Mouse (Mus musculus): ENCODE data around the gene Fam122a. TPM values are rescaled to one million over a fixed set of nuclear protein-coding genes. Genes with fewer than 3 reads are reported as not detected.

Gene Fam122a
- polyA plus RNA-seq, 1 experiment from 2014 or later = 63.2 TPM

DNA sequence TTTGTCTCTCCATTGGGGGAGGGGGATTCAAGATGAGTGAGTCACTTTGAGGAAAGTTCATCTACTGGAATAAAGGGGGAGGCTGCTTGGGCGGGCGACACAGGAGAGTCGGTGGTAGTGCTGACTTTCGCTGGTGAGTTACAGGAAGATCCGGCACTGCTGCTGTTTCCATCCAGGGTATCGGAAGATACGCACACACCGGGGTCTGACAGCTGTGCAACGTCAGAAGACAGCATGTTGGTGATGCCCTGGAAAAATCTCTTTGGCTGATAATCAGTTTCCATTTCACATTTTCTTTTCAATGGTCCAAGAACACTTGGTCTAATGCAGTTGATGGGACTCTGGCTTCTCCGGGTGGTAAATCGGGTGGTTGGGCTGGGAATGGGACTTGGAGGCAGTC, 695 bp downstream of the Fam122a start:
- Histone ChIP-seq H3K36me3 (replicated peaks) (no peaks in the 10 kb centered on the region; the same call in 1 of the 2 replicates), H3K27ac (peak overlapping the region; percentile 94), H3K4me1 (peaks cover 24% of the 10 kb centered on the region), H3K4me3 (replicated peaks) (peak overlapping the region; percentile 83), H3K9ac (peak overlapping the region; percentile 89), H3K27me3 (no peaks in the 10 kb centered on the region), H3K4me2 (peak overlapping the region; percentile 65), H3K9me3 (no peaks in the 10 kb centered on the region)
- 3% methylated on average over 11 of the region's 11 CpGs for WGBS
- ATAC-seq (ENCODE audit: low FRiP score) = no peak

DNA sequence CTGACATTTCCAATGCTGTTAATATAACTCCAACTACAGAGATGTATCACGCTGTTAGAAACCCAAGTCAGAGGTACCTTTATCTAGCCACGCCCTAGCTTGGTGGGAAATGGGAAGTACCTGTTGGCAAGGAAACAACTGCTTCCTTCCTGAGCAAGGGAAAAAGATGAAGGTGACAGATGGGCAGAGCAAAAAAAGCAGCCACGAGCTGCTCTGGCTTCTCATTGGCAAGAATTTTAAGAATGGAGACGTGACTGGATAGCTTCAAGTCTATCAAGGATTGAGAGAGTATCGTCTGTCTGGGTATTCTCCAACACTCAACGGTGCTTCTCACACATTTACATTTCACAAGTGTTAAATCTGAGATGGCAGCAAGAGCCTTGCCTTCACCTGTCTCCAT, 1.9 kb downstream of the Fam122a start:
- ATAC-seq (ENCODE audit: low FRiP score) = no peak
- no peaks in the 10 kb centered on the region for H3K9me3 ChIP-seq
- WGBS = 85% methylated on average over 6 of the region's 6 CpGs
- no peaks in the 10 kb centered on the region for H3K27me3 ChIP-seq
- no peak overlapping the region for H3K4me3 ChIP-seq (replicated peaks)
- peaks cover 24% of the 10 kb centered on the region for H3K4me1 ChIP-seq
- no peak overlapping the region for H3K27ac ChIP-seq
- no peak overlapping the region for H3K9ac ChIP-seq
- peak overlapping the region; percentile 22; the same call in 1 of the 2 replicates for H3K4me2 ChIP-seq
- H3K36me3 ChIP-seq (replicated peaks) = no peaks in the 10 kb centered on the region; the same call in 1 of the 2 replicates

DNA sequence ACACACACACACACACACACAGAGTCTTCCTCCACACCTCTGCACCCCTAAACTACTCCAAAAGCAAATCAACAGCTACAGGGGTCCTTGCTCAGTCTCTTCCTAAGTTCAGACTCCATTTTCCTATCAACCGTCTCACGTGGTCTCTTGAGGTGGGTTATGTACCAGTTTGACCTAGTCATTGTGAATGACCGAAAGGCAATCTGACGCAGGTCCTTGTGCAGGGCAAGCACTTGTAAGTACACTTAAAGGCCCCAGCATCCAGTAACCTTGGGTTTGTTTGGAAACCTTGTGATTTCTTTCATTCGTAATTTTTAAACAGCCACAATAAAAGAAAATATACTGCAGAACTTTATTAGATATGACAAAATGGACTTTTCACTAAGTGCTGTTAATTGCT, 4.6 kb downstream of the Fam122a start:
- H3K4me2 ChIP-seq = no peak overlapping the region

DNA sequence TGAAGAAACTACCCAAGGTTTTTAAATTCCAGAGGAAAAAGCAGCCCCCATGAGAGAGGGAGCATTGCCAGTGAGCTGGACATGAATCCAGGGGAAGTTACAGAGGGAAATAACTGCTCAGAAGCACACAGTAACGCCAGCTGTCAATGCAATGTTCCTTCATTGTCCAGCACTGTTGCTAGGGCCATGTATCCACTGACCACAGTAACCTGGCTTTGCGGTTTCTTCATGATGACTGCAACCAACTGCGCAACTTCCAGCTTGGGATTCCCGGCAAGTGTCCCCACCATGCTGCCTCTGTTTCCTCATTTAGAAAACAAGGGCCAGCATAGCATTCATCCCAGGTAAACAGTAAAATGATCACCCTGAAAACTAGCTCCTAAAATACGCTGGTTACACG, 5.6 kb downstream of the Fam122a start:
- Histone ChIP-seq H3K27ac (no peak overlapping the region), H3K27me3 (no peaks in the 10 kb centered on the region), H3K9me3 (no peaks in the 10 kb centered on the region), H3K36me3 (replicated peaks) (no peaks in the 10 kb centered on the region; the same call in 1 of the 2 replicates), H3K9ac (no peak overlapping the region), H3K4me1 (peaks cover 15% of the 10 kb centered on the region), H3K4me3 (replicated peaks) (no peak overlapping the region), H3K4me2 (no peak overlapping the region)
- no peak for ATAC-seq (ENCODE audit: low FRiP score)
- 92% methylated on average over 6 of the region's 6 CpGs for WGBS

More for the DNA sequence above, 4.6 kb downstream of the Fam122a start:
- Histone ChIP-seq H3K36me3 (replicated peaks) (no peaks in the 10 kb centered on the region; the same call in 1 of the 2 replicates), H3K9me3 (no peaks in the 10 kb centered on the region), H3K9ac (no peak overlapping the region), H3K27me3 (no peaks in the 10 kb centered on the region), H3K27ac (no peak overlapping the region), H3K4me3 (replicated peaks) (no peak overlapping the region), H3K4me1 (peaks cover 16% of the 10 kb centered on the region)
- no peak for ATAC-seq (ENCODE audit: low FRiP score)
- 92% methylated on average over 5 of the region's 5 CpGs for WGBS

DNA sequence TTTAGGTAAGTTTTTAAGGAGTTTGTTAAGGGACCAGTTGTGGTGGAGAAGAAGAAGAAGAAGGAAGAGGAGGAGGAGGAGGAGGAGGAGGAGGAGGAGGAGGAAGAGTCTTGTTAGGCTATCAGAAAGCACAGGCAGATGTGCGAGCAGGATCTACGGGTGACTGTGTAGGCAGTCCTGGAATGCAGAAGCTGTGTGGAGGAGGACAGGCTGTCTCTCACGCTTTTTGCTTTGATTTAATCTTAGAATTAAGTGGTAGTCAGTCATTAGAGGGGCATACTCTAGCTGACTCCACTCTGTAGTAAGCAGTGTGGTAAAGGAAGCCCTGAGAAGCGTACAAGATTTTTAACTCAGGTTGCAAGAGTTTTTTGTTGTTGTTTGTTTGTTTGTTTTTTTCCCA, 7.9 kb downstream of the Fam122a start:
- WGBS = 84% methylated on average over 4 of the region's 4 CpGs
- Histone ChIP-seq H3K4me1 (no peaks in the 10 kb centered on the region), H3K27ac (no peak overlapping the region), H3K4me3 (replicated peaks) (no peak overlapping the region), H3K27me3 (no peaks in the 10 kb centered on the region), H3K9ac (no peak overlapping the region), H3K9me3 (no peaks in the 10 kb centered on the region), H3K36me3 (replicated peaks) (no peaks in the 10 kb centered on the region; the same call in 1 of the 2 replicates), H3K4me2 (no peak overlapping the region)
- ATAC-seq (ENCODE audit: low FRiP score) = no peak

DNA sequence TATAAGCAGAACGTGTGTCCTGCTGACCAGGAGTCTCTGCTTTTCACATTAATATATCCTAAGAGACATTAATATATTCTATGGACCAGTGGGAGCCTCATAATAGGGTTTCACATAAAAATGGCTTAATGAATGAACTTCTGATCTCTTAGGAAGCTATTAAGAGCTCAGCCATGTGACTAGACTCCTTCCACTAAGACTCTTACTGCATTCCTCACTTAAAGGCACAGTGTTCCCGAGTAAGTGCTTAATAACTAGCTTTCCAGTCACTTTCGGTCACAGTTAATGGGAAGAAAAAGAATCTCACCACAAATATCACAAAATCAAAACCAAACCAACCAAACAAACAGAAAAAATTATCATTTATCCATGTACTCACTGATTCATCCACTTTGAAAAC, 8.5 kb downstream of the Fam122a start:
- no peak overlapping the region for H3K4me3 ChIP-seq (replicated peaks)
- WGBS = 66% methylated on average over 3 of the region's 3 CpGs
- no peak for ATAC-seq (ENCODE audit: low FRiP score)
- no peaks in the 10 kb centered on the region for H3K27me3 ChIP-seq
- H3K4me1 ChIP-seq = no peaks in the 10 kb centered on the region
- no peak overlapping the region for H3K27ac ChIP-seq
- no peak overlapping the region for H3K4me2 ChIP-seq
- H3K9me3 ChIP-seq = no peaks in the 10 kb centered on the region
- no peak overlapping the region for H3K9ac ChIP-seq
- no peaks in the 10 kb centered on the region; the same call in 1 of the 2 replicates for H3K36me3 ChIP-seq (replicated peaks)

DNA sequence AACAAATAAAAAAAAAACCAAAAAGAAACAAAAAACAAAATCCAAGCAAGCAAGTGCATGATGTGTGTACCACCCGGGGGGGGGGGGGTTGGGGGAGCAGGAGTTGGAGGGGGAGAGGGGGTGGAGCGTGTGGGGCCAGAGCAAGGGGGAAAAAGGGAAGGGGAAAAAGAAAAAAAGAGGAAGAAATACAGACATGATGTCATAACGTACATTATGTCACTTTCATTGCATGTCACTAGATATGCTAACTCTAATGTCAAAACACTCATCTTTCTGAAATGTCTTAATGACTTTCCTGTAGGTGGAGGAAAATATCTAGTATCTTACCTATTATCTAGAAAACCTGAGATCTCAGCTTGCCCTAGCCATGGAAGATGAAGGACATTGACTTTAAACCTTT, 14.1 kb downstream of the Fam122a start:
- Histone ChIP-seq H3K4me2 (no peak overlapping the region), H3K4me3 (replicated peaks) (no peak overlapping the region), H3K9ac (no peak overlapping the region), H3K27ac (no peak overlapping the region), H3K36me3 (replicated peaks) (no peaks in the 10 kb centered on the region), H3K9me3 (no peaks in the 10 kb centered on the region), H3K4me1 (no peaks in the 10 kb centered on the region), H3K27me3 (no peaks in the 10 kb centered on the region)
- WGBS = 83% methylated on average over 3 of the region's 3 CpGs
- no peak for ATAC-seq (ENCODE audit: low FRiP score)

DNA sequence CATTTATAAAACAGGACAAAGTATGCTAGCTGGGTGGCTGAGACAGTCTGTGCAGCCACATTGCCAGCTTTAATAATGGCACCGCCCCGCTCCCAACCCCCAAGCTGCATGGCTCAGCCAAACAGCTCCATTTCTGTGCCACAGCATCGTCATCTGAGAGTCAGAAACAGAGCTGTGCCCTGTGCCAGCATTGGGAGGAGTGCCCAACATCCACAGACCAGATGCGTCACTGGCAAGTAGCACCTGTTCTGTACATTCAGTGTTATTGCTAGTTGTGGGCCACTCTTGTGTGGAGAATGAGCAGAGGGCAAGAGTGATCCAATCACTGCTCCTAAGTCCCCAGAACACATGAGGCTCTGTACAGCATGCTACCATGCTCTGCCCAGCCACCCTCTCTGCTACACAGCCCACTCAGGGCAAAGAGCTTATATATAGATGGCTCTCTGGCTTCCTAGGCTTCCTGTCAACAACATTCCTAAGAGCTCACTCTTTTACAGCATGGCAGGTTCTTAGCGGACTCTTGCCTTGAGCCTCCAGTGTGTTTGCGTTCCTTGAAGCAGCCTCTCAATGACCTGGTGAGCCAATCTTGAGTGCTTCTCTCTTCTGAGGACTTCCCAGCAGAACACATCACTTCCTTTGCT, 20.4 kb downstream of the Fam122a start:
- no peak overlapping the region for H3K4me3 ChIP-seq (replicated peaks)
- no peak for ATAC-seq (ENCODE audit: low FRiP score)
- H3K4me1 ChIP-seq = peaks cover 22% of the 10 kb centered on the region
- H3K4me2 ChIP-seq = no peak overlapping the region
- H3K36me3 ChIP-seq (replicated peaks) = no peaks in the 10 kb centered on the region
- no peak overlapping the region for H3K27ac ChIP-seq
- WGBS = 92% methylated on average over 6 of the region's 6 CpGs
- H3K9me3 ChIP-seq = no peaks in the 10 kb centered on the region
- H3K27me3 ChIP-seq = no peaks in the 10 kb centered on the region
- H3K9ac ChIP-seq = no peak overlapping the region

DNA sequence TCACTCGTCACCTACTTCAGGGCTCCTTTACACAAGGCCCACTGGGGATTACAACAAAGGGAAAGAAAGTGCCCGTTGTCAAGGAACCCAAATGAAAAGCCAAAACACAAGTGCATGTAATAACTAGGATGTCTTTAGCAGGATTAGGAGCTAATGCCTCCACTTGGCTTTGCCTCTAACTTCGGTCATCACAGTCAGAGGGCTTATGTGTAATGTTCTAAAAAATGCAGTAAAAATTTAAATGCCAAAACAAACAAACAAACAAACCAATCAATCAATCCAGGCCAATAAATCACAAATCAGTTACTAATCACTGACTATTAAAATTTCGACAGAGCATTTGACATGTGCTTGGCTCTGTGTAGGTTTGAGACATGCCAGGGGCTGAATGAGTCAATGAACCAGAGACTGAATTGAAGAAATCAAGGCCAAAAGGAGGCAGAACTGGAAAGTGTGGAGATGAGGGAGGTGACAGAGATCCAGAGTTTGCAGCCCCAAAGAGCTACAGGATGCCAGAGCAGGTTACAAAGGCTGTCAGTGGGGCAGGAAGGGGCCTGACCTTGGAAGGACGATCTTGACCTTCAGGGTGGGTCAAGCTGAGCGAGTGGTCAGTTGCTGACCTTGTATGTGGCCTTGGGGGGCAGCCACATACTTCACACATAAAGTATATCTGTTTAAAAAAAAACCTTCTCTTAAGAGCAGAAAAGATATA, 21.8 kb downstream of the Fam122a start:
- Histone ChIP-seq H3K4me3 (replicated peaks) (no peak overlapping the region), H3K9me3 (no peaks in the 10 kb centered on the region), H3K27ac (no peak overlapping the region), H3K4me1 (peaks cover 22% of the 10 kb centered on the region), H3K27me3 (no peaks in the 10 kb centered on the region), H3K9ac (no peak overlapping the region), H3K36me3 (replicated peaks) (no peaks in the 10 kb centered on the region), H3K4me2 (no peak overlapping the region)
- WGBS = 74% methylated on average over 6 of the region's 6 CpGs
- ATAC-seq (ENCODE audit: low FRiP score) = no peak

DNA sequence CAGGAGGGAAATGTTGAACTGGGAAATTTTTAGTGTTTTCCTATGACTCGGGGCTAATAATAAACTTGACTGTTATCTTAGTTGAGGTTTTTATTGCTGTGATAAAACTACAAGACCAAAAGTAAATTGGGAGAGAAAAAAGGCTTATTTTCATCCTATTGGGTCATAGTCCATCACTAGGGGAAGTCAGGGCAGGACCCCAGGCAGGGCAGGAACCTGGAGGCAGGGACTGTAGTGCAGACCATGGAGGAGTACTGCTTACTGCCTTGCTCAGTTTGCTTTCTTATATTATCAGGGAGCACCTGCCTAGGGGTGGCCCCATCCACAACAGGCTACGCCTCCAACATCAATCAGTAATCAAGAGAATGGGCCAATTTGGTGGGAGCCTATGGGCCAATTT, 22.7 kb downstream of the Fam122a start:
- no peak overlapping the region for H3K27ac ChIP-seq
- H3K36me3 ChIP-seq (replicated peaks) = no peaks in the 10 kb centered on the region
- no peak overlapping the region for H3K4me3 ChIP-seq (replicated peaks)
- ATAC-seq (ENCODE audit: low FRiP score) = no peak
- H3K27me3 ChIP-seq = no peaks in the 10 kb centered on the region
- no peaks in the 10 kb centered on the region for H3K9me3 ChIP-seq
- 82% methylated on average over 2 of the region's 2 CpGs for WGBS
- peaks cover 22% of the 10 kb centered on the region for H3K4me1 ChIP-seq
- no peak overlapping the region for H3K4me2 ChIP-seq
- no peak overlapping the region for H3K9ac ChIP-seq

DNA sequence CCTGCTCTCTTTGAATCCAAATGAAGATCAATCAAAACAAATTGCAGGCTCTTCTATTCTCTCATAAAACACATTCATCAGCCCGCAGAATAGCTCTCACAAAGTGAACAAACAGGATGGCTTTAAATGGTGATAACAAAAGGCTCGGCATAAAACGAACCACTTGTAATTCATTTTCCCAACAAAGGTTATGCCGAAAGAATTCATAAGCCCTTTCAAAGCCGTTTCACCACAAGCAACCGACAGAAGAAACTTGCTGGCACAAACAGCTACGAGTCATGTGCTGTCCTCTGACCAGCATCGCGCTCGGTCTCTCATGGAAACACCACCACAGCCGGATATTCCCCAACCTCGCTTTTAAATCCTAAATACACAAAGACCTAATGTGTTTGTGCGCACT, 23.8 kb downstream of the Fam122a start:
- Histone ChIP-seq H3K27ac (peak overlapping the region; percentile 75), H3K4me3 (replicated peaks) (no peak overlapping the region), H3K4me1 (peaks cover 22% of the 10 kb centered on the region), H3K9me3 (no peaks in the 10 kb centered on the region), H3K27me3 (no peaks in the 10 kb centered on the region), H3K4me2 (peak overlapping the region; percentile 41), H3K9ac (no peak overlapping the region), H3K36me3 (replicated peaks) (no peaks in the 10 kb centered on the region)
- peak; percentile 55; the same call in 1 of the 2 replicates for ATAC-seq (ENCODE audit: low FRiP score)
- 19% methylated on average over 13 of the region's 13 CpGs for WGBS

DNA sequence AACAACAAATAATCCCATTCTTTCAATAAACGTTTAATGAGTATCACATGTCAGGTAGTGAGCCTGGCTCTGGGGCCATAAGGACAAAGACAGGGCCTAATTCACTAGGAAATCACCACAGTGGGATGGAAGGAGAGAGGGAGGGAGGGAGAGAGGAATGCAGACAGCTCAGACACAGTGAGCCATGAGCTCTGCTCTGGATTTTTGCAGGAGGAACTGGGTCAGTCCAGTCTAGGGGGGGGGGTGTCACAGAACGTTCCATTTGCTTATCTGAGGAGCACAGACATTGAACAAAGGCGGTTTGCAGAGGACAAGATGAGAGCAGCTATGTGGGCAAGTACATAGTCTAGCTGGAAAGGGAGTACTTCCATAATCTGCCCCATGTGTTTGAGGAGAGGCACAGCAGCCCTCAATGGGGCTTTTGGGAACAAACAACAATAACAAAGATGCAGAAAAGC, 24.7 kb downstream of the Fam122a start:
- H3K4me2 ChIP-seq = no peak overlapping the region
- H3K4me1 ChIP-seq = peaks cover 22% of the 10 kb centered on the region
- H3K27me3 ChIP-seq = no peaks in the 10 kb centered on the region
- WGBS = 13% methylated on average over 3 of the region's 3 CpGs
- H3K27ac ChIP-seq = peak overlapping the region; percentile 69
- peak; percentile 76 for ATAC-seq (ENCODE audit: low FRiP score)
- no peaks in the 10 kb centered on the region for H3K36me3 ChIP-seq (replicated peaks)
- no peak overlapping the region for H3K4me3 ChIP-seq (replicated peaks)
- H3K9me3 ChIP-seq = no peaks in the 10 kb centered on the region
- H3K9ac ChIP-seq = no peak overlapping the region

DNA sequence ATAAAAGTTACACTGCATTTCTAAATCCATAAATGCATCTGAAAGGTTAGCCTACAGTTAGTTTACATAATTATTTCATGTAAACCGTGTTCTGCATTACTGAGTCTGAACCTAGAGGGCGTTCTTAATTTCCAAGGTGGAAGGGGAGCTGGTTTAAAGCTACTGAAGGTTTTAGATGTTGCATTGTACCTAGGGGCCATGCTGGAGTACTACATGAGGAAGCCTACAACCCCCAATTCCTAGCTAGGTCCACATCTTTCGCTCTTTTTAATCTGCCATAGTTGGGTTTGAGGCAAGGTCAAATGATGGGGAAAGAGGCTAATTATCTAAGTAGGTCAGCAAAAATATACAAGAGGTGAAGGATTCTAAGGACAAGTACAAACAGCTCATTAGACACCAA, 25.5 kb downstream of the Fam122a start:
- Histone ChIP-seq H3K27me3 (no peaks in the 10 kb centered on the region), H3K9ac (no peak overlapping the region), H3K4me1 (peaks cover 22% of the 10 kb centered on the region), H3K4me2 (no peak overlapping the region), H3K4me3 (replicated peaks) (no peak overlapping the region), H3K36me3 (replicated peaks) (no peaks in the 10 kb centered on the region), H3K9me3 (no peaks in the 10 kb centered on the region), H3K27ac (no peak overlapping the region)
- WGBS = 88% methylated on average over 3 of the region's 3 CpGs
- no peak for ATAC-seq (ENCODE audit: low FRiP score)

All from forebrain, embryonic 12.5 days (tissue).